Mouse (Mus musculus): ENCODE data around the gene Btn2a2. TPM values are rescaled to one million over a fixed set of nuclear protein-coding genes. Genes with fewer than 3 reads are reported as not detected.

The Btn2a2 gene
- polyA plus RNA-seq, 1 experiment from 2014 or later, result 0.50 TPM

- H3K4me3 ChIP-seq (ENCODE audit: low read length), result no peak overlapping the region
- H3K27ac ChIP-seq (ENCODE audit: low read length), result no peak overlapping the region
- no peaks in the 10 kb centered on the region for H3K9me3 ChIP-seq (ENCODE audit: low read length)
- H3K4me2 ChIP-seq (replicated peaks; ENCODE audit: low read depth, low read length), result no peak overlapping the region
- 49% methylated on average over 5 of the region's 5 CpGs for WGBS
- H3K9ac ChIP-seq (replicated peaks; ENCODE audit: low read length), result no peak overlapping the region
- H3K36me3 ChIP-seq (ENCODE audit: insufficient read depth, low read length), result no peaks in the 10 kb centered on the region
- H3K4me1 ChIP-seq (ENCODE audit: insufficient read depth, low read length), result peaks cover 18% of the 10 kb centered on the region
- no peak for ATAC-seq (ENCODE audit: low FRiP score, low TSS enrichment)
- no peaks in the 10 kb centered on the region for H3K27me3 ChIP-seq (ENCODE audit: insufficient read depth, low read length)
Observed at GRCm38 (mm10) chr13:23523976-23524375, 35.3 kb upstream of the Btn2a2 start.

- ATAC-seq (ENCODE audit: low FRiP score, low TSS enrichment), result no peak
- WGBS, result 2% methylated on average over 14 of the region's 14 CpGs
- peak overlapping the region; percentile 28 for H3K4me2 ChIP-seq (replicated peaks; ENCODE audit: low read depth, low read length)
- peaks cover 11% of the 10 kb centered on the region; the same call in 1 of the 2 replicates for H3K4me1 ChIP-seq (ENCODE audit: insufficient read depth, low read length)
- no peaks in the 10 kb centered on the region for H3K36me3 ChIP-seq (ENCODE audit: insufficient read depth, low read length)
- H3K9me3 ChIP-seq (ENCODE audit: low read length), result no peaks in the 10 kb centered on the region
- H3K27me3 ChIP-seq (ENCODE audit: insufficient read depth, low read length), result no peaks in the 10 kb centered on the region
- no peak overlapping the region for H3K27ac ChIP-seq (ENCODE audit: low read length)
- H3K9ac ChIP-seq (replicated peaks; ENCODE audit: low read length), result no peak overlapping the region
- peak overlapping the region; percentile 15 for H3K4me3 ChIP-seq (ENCODE audit: low read length)
Observed at GRCm38 (mm10) chr13:23521703-23522102, 33.0 kb upstream of the Btn2a2 start.

DNA sequence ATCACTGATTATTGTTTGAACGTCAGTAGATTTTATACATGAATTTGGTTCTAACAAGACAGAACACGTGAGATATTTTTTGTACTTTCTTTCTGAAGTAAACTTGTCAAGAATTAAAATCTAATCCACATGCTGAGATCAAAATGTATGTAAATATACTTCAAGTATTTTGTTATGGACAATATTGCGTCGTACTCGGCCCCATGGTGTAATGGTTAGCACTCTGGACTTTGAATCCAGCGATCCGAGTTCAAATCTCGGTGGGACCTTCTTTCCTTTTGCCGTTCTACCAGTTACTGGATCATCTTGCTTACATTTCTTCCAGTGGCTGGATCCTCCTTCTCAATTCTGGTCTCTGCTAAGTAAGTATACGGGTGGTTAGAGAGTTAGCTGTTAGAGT lies 30.8 kb upstream of the Btn2a2 start:
- Histone ChIP-seq H3K4me2 (replicated peaks; ENCODE audit: low read depth, low read length) (peak overlapping the region; percentile 70), H3K4me1 (ENCODE audit: insufficient read depth, low read length) (peaks cover 10% of the 10 kb centered on the region), H3K27me3 (ENCODE audit: insufficient read depth, low read length) (no peaks in the 10 kb centered on the region), H3K9ac (replicated peaks; ENCODE audit: low read length) (peak overlapping the region; percentile 58), H3K36me3 (ENCODE audit: insufficient read depth, low read length) (no peaks in the 10 kb centered on the region), H3K9me3 (ENCODE audit: low read length) (no peaks in the 10 kb centered on the region), H3K4me3 (ENCODE audit: low read length) (peak overlapping the region; percentile 55), H3K27ac (ENCODE audit: low read length) (peak overlapping the region; percentile 72; the same call in 1 of the 2 replicates)
- WGBS, result under 1% methylated on average over 10 of the region's 10 CpGs
- ATAC-seq (ENCODE audit: low FRiP score, low TSS enrichment), result 0 out of 2 replicates have a peak, but pooled peaks have one; percentile 39

- H3K4me3 ChIP-seq (ENCODE audit: low read length), result peak overlapping the region; percentile 55
- no peaks in the 10 kb centered on the region for H3K36me3 ChIP-seq (ENCODE audit: insufficient read depth, low read length)
- H3K4me2 ChIP-seq (replicated peaks; ENCODE audit: low read depth, low read length), result peak overlapping the region; percentile 70
- 0% methylated on average over 6 of the region's 6 CpGs for WGBS
- H3K27ac ChIP-seq (ENCODE audit: low read length), result peak overlapping the region; percentile 72; the same call in 1 of the 2 replicates
- peak overlapping the region; percentile 58 for H3K9ac ChIP-seq (replicated peaks; ENCODE audit: low read length)
- peak; percentile 47; the same call in 1 of the 2 replicates for ATAC-seq (ENCODE audit: low FRiP score, low TSS enrichment)
- peaks cover 10% of the 10 kb centered on the region for H3K4me1 ChIP-seq (ENCODE audit: insufficient read depth, low read length)
- H3K9me3 ChIP-seq (ENCODE audit: low read length), result no peaks in the 10 kb centered on the region
- no peaks in the 10 kb centered on the region for H3K27me3 ChIP-seq (ENCODE audit: insufficient read depth, low read length)
Observed at GRCm38 (mm10) chr13:23518885-23519284, 30.2 kb upstream of the Btn2a2 start.

DNA sequence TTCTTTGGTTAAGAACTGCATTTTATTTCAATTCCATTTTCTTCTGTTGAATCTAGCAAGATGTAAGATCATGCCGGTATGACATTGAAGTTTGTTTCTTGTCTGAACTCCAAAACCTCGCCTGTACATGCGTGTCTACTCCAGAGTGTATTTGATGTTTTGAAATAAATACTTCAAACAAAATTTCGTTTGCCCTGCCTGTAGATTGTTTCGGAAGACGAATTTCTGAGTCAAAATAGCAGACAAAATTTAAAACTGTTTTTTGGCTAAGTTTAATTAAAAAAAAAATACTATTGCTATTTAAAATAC lies 29.6 kb upstream of the Btn2a2 start:
- H3K36me3 ChIP-seq (ENCODE audit: insufficient read depth, low read length), result no peaks in the 10 kb centered on the region
- peak overlapping the region; percentile 56 for H3K9ac ChIP-seq (replicated peaks; ENCODE audit: low read length)
- no peaks in the 10 kb centered on the region for H3K27me3 ChIP-seq (ENCODE audit: insufficient read depth, low read length)
- under 1% methylated on average over 6 of the region's 6 CpGs for WGBS
- 0 out of 2 replicates have a peak overlapping the region, but pooled peaks have one; percentile 38 for H3K27ac ChIP-seq (ENCODE audit: low read length)
- H3K4me2 ChIP-seq (replicated peaks; ENCODE audit: low read depth, low read length), result peak overlapping the region; percentile 94
- ATAC-seq (ENCODE audit: low FRiP score, low TSS enrichment), result no peak
- H3K4me1 ChIP-seq (ENCODE audit: insufficient read depth, low read length), result peaks cover 10% of the 10 kb centered on the region
- no peaks in the 10 kb centered on the region for H3K9me3 ChIP-seq (ENCODE audit: low read length)
- peak overlapping the region; percentile 75 for H3K4me3 ChIP-seq (ENCODE audit: low read length)

DNA sequence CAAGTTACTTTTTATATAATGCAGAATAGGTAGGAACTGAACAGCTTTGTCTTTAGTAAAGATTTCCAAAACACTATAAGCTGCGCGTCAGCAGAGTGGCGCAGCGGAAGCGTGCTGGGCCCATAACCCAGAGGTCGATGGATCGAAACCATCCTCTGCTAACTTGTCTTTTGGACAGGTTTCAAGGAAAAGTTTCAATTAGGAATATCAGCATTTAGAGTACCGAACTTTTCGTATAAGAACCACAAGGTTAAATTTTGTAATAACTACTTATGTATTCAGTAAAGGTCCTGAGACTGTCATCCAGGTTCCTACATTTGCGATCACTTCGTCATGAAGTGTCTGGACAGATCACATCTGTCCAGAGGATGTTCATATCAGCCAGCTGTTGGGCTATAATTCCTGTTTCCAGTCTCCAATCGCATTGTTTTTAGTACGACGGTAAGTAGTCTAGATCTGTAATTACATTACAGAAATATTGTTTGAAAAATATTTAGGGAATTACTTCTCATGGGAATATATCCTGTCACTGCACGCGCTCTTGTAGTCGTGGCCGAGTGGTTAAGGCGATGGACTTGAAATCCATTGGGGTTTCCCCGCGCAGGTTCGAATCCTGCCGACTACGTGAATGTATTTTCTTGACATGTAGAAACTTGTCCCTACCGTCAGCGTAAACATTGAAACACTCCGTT lies 29.1 kb upstream of the Btn2a2 start:
- no peaks in the 10 kb centered on the region for H3K9me3 ChIP-seq (ENCODE audit: low read length)
- peak overlapping the region; percentile 86 for H3K27ac ChIP-seq (ENCODE audit: low read length)
- H3K36me3 ChIP-seq (ENCODE audit: insufficient read depth, low read length), result no peaks in the 10 kb centered on the region
- peak overlapping the region; percentile 65 for H3K9ac ChIP-seq (replicated peaks; ENCODE audit: low read length)
- peak overlapping the region; percentile 94 for H3K4me2 ChIP-seq (replicated peaks; ENCODE audit: low read depth, low read length)
- peak overlapping the region; percentile 75 for H3K4me3 ChIP-seq (ENCODE audit: low read length)
- H3K27me3 ChIP-seq (ENCODE audit: insufficient read depth, low read length), result no peaks in the 10 kb centered on the region
- peaks cover 10% of the 10 kb centered on the region for H3K4me1 ChIP-seq (ENCODE audit: insufficient read depth, low read length)
- ATAC-seq (ENCODE audit: low FRiP score, low TSS enrichment), result peak; percentile 92
- under 1% methylated on average over 27 of the region's 27 CpGs for WGBS

DNA sequence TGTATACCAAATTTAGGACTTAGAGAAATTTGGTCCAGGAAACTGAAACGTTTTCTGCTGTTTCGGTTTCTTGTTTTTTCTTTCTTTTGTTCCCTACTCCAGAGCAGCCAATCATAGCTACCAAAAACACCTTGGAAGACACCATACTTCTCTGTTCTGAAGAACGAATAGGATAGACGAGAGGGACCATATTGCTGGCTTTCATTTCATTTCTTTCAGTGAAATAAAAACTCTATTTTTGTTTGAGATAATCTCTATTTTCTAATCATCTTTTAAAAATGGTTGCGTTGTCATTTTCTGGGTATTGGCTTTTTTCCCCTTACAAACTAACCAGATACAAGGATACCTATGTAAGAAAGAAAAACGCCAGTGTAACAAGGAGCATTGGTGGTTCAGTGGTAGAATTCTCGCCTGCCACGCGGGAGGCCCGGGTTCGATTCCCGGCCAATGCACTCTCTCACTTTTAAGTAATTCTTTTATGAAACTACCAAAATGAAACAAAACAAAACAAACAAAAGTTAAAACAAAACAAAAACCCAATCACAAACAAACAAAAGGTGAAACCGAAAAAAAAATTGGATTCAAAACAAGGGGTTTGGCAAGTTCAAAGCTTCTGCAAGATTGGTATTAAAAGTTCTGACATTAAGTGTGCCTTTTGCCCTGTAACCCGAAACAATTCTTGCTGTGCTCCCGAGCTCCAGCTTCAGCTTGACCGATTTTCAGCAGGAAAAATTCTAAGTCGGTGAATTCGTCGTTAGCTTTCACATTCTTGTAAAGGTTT lies 28.4 kb upstream of the Btn2a2 start:
- Histone ChIP-seq H3K27ac (ENCODE audit: low read length) (peak overlapping the region; percentile 86), H3K27me3 (ENCODE audit: insufficient read depth, low read length) (no peaks in the 10 kb centered on the region), H3K4me1 (ENCODE audit: insufficient read depth, low read length) (peaks cover 10% of the 10 kb centered on the region), H3K36me3 (ENCODE audit: insufficient read depth, low read length) (no peaks in the 10 kb centered on the region), H3K4me3 (ENCODE audit: low read length) (peak overlapping the region; percentile 75), H3K4me2 (replicated peaks; ENCODE audit: low read depth, low read length) (peak overlapping the region; percentile 94), H3K9ac (replicated peaks; ENCODE audit: low read length) (peak overlapping the region; percentile 65), H3K9me3 (ENCODE audit: low read length) (no peaks in the 10 kb centered on the region)
- peak; percentile 74 for ATAC-seq (ENCODE audit: low FRiP score, low TSS enrichment)
- 0% methylated on average over 19 of the region's 19 CpGs for WGBS

DNA sequence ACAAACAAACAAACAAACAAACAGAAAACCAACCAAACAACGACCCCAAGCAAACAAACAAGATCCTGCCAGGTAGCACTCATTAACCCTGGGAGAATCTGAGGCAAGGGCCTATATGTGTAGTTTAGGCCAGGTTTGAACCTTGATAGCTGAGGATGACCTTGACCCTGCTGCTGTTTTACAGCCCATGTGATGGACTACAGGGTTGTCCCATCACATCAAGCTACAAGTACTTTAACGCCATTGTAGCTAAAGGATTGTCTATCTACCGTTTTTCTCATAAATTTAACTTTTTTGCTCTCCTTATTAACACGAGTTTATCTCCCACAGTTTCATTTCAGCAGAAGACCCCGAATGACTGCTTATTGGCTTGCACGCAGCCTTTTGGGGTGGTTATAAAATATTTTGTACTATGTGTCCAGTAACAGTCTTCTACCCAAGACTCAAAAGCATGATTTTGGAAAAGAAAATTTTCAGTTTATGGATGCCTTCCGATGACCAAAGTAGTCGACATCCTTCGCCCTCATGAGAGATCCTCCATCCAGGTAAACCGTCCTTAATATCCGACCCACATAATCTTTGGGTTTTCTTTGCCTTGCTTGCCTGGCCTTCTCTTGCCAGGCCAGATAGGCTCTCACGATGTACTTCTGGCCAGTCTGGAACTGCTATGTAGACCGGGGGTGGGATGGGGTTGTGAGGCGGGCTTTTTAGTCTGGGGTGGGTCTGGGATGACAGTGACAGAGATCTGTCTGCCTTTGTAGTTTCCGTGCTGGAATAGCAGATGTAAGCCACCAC lies 27.4 kb upstream of the Btn2a2 start:
- Histone ChIP-seq H3K36me3 (ENCODE audit: insufficient read depth, low read length) (no peaks in the 10 kb centered on the region), H3K27ac (ENCODE audit: low read length) (no peak overlapping the region), H3K4me2 (replicated peaks; ENCODE audit: low read depth, low read length) (peak overlapping the region; percentile 43), H3K9ac (replicated peaks; ENCODE audit: low read length) (peak overlapping the region; percentile 23), H3K4me1 (ENCODE audit: insufficient read depth, low read length) (peaks cover 10% of the 10 kb centered on the region), H3K4me3 (ENCODE audit: low read length) (peak overlapping the region; percentile 26), H3K27me3 (ENCODE audit: insufficient read depth, low read length) (no peaks in the 10 kb centered on the region), H3K9me3 (ENCODE audit: low read length) (no peaks in the 10 kb centered on the region)
- WGBS, result 51% methylated on average over 15 of the region's 15 CpGs
- ATAC-seq (ENCODE audit: low FRiP score, low TSS enrichment), result no peak

- H3K4me3 ChIP-seq (ENCODE audit: low read length), result no peak overlapping the region
- H3K4me2 ChIP-seq (replicated peaks; ENCODE audit: low read depth, low read length), result no peak overlapping the region
- H3K36me3 ChIP-seq (ENCODE audit: insufficient read depth, low read length), result no peaks in the 10 kb centered on the region
- no peak overlapping the region for H3K27ac ChIP-seq (ENCODE audit: low read length)
- WGBS, result 80% methylated on average over 5 of the region's 5 CpGs
- no peaks in the 10 kb centered on the region for H3K27me3 ChIP-seq (ENCODE audit: insufficient read depth, low read length)
- H3K4me1 ChIP-seq (ENCODE audit: insufficient read depth, low read length), result peaks cover 10% of the 10 kb centered on the region
- no peak for ATAC-seq (ENCODE audit: low FRiP score, low TSS enrichment)
- no peak overlapping the region for H3K9ac ChIP-seq (replicated peaks; ENCODE audit: low read length)
- H3K9me3 ChIP-seq (ENCODE audit: low read length), result no peaks in the 10 kb centered on the region
Observed at GRCm38 (mm10) chr13:23515281-23515680, 26.6 kb upstream of the Btn2a2 start.
